Mouse (Mus musculus): ENCODE data around the gene Ppia. TPM values are rescaled to one million over a fixed set of nuclear protein-coding genes. Genes with fewer than 3 reads are reported as not detected.
A peak's percentile ranks its signal among the peaks of the same experiment; 100 is the strongest.

Gene Ppia
- polyA plus RNA-seq, 1 experiment from 2014 or later = 4,427 TPM

- Histone ChIP-seq H3K4me1 (replicated peaks; ENCODE audit: control insufficient read depth, insufficient read depth, low read length) (peaks cover 20% of the 10 kb centered on the region), H3K27me3 (ENCODE audit: control insufficient read depth, insufficient read depth, low read length) (no peaks in the 10 kb centered on the region), H3K9ac (peak within 1 kb of the TSS; percentile 95), H3K9me3 (ENCODE audit: control insufficient read depth, low read length) (no peaks in the 10 kb centered on the region), H3K4me2 (replicated peaks) (peak within 1 kb of the TSS; percentile 89), H3K36me3 (replicated peaks; ENCODE audit: control insufficient read depth, insufficient read depth) (peaks cover 11% of the 10 kb centered on the region), H3K4me3 (replicated peaks; ENCODE audit: low read length) (peak within 1 kb of the TSS; percentile 98), H3K27ac (peak within 1 kb of the TSS; percentile 92)
- 8% methylated on average over 46 of the region's 60 CpGs for WGBS
- DNase-seq (ENCODE audit: low spot score) = peak; percentile 91
- ATAC-seq (ENCODE audit: low FRiP score) = peak; percentile 98
Measured at GRCm38 (mm10) chr11:6388726-6389413, 26.4 kb upstream of the Ppia start, which contains the start of gene Zmiz2. Gene Zmiz2, plus strand, starts transcription at chr11:6389074.

GRCm38 (mm10) chr11:6389483-6389921, 25.7 kb upstream of the Ppia start:
- under 1% methylated on average over 24 of the region's 43 CpGs for WGBS
- Histone ChIP-seq H3K27me3 (ENCODE audit: control insufficient read depth, insufficient read depth, low read length) (no peaks in the 10 kb centered on the region), H3K9me3 (ENCODE audit: control insufficient read depth, low read length) (no peaks in the 10 kb centered on the region), H3K4me1 (replicated peaks; ENCODE audit: control insufficient read depth, insufficient read depth, low read length) (peaks cover 20% of the 10 kb centered on the region), H3K4me2 (replicated peaks) (peak overlapping the region; percentile 89), H3K9ac (peak overlapping the region; percentile 95), H3K36me3 (replicated peaks; ENCODE audit: control insufficient read depth, insufficient read depth) (peaks cover 15% of the 10 kb centered on the region), H3K4me3 (replicated peaks; ENCODE audit: low read length) (peak overlapping the region; percentile 98), H3K27ac (peak overlapping the region; percentile 92)
- ATAC-seq (ENCODE audit: low FRiP score) (peak; percentile 57), DNase-seq (ENCODE audit: low spot score) (no peak)

GRCm38 (mm10) chr11:6390376-6391053, 24.7 kb upstream of the Ppia start:
- no peak for ATAC-seq (ENCODE audit: low FRiP score)
- 80% methylated on average over 8 of the region's 8 CpGs for WGBS
- no peak overlapping the region for H3K27ac ChIP-seq

DNA sequence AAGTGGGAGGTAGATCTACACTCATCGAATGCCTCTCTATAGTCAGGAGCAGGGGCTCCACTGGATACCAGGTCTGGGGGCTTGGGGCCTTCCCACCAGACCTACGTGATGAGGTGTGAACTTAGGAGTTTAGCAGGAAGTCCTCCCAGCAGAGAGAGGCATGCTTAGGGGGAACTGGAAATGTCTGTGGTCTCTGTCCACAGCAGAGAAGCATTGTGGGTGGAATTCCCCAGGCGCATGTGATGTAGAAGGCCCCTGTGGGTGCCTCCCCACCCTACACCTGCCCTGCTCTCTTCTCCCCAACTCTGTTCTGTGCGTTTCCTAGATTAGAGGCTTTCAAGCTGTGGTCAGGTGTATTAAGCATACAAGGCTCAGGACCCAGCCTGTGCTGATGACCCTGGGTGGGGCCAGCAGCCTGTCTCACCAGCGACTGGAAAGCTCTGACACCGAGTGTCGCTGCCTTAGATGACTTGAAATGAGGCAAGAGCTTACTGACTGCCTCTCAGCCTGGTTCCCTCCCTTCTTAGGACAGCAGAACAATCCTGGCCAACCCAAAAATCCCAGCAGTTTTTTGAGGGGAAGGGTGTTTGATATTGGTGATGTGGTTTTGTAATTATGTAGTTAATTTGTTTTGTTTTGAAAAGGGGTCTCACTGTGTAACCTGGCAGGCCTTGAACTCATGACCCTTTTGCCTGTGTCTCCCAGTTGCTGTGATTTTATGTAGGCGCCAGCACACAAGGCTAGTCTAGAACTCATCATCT, 23.5 kb upstream of the Ppia start:
- Histone ChIP-seq H3K27me3 (ENCODE audit: control insufficient read depth, insufficient read depth, low read length) (no peaks in the 10 kb centered on the region), H3K4me3 (replicated peaks; ENCODE audit: low read length) (no peak overlapping the region), H3K27ac (no peak overlapping the region), H3K36me3 (replicated peaks; ENCODE audit: control insufficient read depth, insufficient read depth) (peaks cover 36% of the 10 kb centered on the region), H3K4me2 (replicated peaks) (no peak overlapping the region), H3K9ac (no peak overlapping the region), H3K4me1 (replicated peaks; ENCODE audit: control insufficient read depth, insufficient read depth, low read length) (peaks cover 20% of the 10 kb centered on the region), H3K9me3 (ENCODE audit: control insufficient read depth, low read length) (no peaks in the 10 kb centered on the region)
- DNase-seq (ENCODE audit: low spot score) = no peak
- 94% methylated on average over 8 of the region's 8 CpGs for WGBS
- ATAC-seq (ENCODE audit: low FRiP score) = no peak

More at GRCm38 (mm10) chr11:6390376-6391053, 24.7 kb upstream of the Ppia start:
- no peak for DNase-seq (ENCODE audit: low spot score)
- Histone ChIP-seq H3K4me3 (replicated peaks; ENCODE audit: low read length) (peak overlapping the region; percentile 98), H3K4me1 (replicated peaks; ENCODE audit: control insufficient read depth, insufficient read depth, low read length) (peaks cover 20% of the 10 kb centered on the region), H3K9ac (peak overlapping the region; percentile 95), H3K4me2 (replicated peaks) (peak overlapping the region; percentile 89), H3K36me3 (replicated peaks; ENCODE audit: control insufficient read depth, insufficient read depth) (peaks cover 24% of the 10 kb centered on the region), H3K27me3 (ENCODE audit: control insufficient read depth, insufficient read depth, low read length) (no peaks in the 10 kb centered on the region), H3K9me3 (ENCODE audit: control insufficient read depth, low read length) (no peaks in the 10 kb centered on the region)

DNA sequence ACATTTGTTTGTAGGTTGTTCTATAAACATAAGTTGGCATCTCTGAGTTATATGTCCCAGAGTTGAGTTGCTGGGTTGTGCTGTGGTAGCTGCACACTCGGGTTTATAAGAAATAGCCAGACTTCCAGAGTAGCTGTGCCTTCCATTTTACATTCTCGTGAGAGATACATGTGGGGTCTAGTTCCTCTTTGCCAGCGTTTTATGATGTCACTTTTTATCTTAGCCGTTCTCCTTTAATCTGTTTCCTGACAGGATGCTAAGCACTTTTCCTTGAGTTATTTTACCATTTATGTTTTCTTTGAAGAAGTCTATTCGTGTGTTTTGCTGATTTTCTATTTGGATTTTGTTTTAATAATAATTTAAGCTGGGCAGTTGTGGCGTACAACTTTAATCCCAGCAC, 22.4 kb upstream of the Ppia start:
- H3K4me1 ChIP-seq (replicated peaks; ENCODE audit: control insufficient read depth, insufficient read depth, low read length) = peaks cover 20% of the 10 kb centered on the region
- H3K36me3 ChIP-seq (replicated peaks; ENCODE audit: control insufficient read depth, insufficient read depth) = peaks cover 47% of the 10 kb centered on the region
- H3K27me3 ChIP-seq (ENCODE audit: control insufficient read depth, insufficient read depth, low read length) = no peaks in the 10 kb centered on the region
- no peaks in the 10 kb centered on the region for H3K9me3 ChIP-seq (ENCODE audit: control insufficient read depth, low read length)
- H3K9ac ChIP-seq = no peak overlapping the region
- no peak overlapping the region for H3K27ac ChIP-seq
- no peak for ATAC-seq (ENCODE audit: low FRiP score)
- H3K4me2 ChIP-seq (replicated peaks) = no peak overlapping the region
- DNase-seq (ENCODE audit: low spot score) = no peak
- 91% methylated on average over 6 of the region's 6 CpGs for WGBS
- H3K4me3 ChIP-seq (replicated peaks; ENCODE audit: low read length) = no peak overlapping the region

- H3K27ac ChIP-seq = no peak overlapping the region
- H3K9ac ChIP-seq = 0 out of 2 replicates have a peak overlapping the region, but pooled peaks have one; percentile 16
- H3K4me2 ChIP-seq (replicated peaks) = no peak overlapping the region
- no peak for ATAC-seq (ENCODE audit: low FRiP score)
- H3K9me3 ChIP-seq (ENCODE audit: control insufficient read depth, low read length) = no peaks in the 10 kb centered on the region
- no peak for DNase-seq (ENCODE audit: low spot score)
- H3K36me3 ChIP-seq (replicated peaks; ENCODE audit: control insufficient read depth, insufficient read depth) = peaks cover 58% of the 10 kb centered on the region
- peaks cover 20% of the 10 kb centered on the region for H3K4me1 ChIP-seq (replicated peaks; ENCODE audit: control insufficient read depth, insufficient read depth, low read length)
- H3K27me3 ChIP-seq (ENCODE audit: control insufficient read depth, insufficient read depth, low read length) = no peaks in the 10 kb centered on the region
- H3K4me3 ChIP-seq (replicated peaks; ENCODE audit: low read length) = no peak overlapping the region
- WGBS = 84% methylated on average over 1 of the region's 1 CpGs
Measured at GRCm38 (mm10) chr11:6393866-6394265, 21.4 kb upstream of the Ppia start.

DNA sequence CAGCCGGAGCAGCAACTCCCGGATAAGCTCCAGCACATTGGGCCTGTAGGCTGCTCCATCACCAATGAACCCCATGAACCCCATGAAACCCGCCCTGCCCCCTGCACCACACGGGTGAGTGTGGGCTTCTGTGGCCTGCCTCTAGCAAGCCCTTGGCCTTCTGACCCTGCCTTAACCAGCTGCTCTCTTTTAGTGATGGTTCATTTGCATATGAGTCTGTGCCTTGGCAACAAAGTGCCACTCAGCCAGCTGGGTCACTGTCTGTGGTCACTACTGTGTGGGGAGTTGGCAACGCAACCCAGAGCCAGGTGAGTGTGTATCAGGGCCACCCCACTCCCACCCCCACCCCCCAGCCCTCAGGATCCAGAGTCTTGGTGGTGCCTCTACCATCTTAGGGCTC, 19.7 kb upstream of the Ppia start:
- DNase-seq (ENCODE audit: low spot score) = no peak
- H3K36me3 ChIP-seq (replicated peaks; ENCODE audit: control insufficient read depth, insufficient read depth) = peaks cover 75% of the 10 kb centered on the region
- ATAC-seq (ENCODE audit: low FRiP score) = no peak; the same call in 1 of the 2 replicates

GRCm38 (mm10) chr11:6398141-6398540, 17.1 kb upstream of the Ppia start:
- ATAC-seq (ENCODE audit: low FRiP score) = no peak
- Histone ChIP-seq H3K36me3 (replicated peaks; ENCODE audit: control insufficient read depth, insufficient read depth) (peaks cover 89% of the 10 kb centered on the region), H3K9me3 (ENCODE audit: control insufficient read depth, low read length) (no peaks in the 10 kb centered on the region), H3K4me2 (replicated peaks) (no peak overlapping the region), H3K4me1 (replicated peaks; ENCODE audit: control insufficient read depth, insufficient read depth, low read length) (no peaks in the 10 kb centered on the region), H3K27me3 (ENCODE audit: control insufficient read depth, insufficient read depth, low read length) (no peaks in the 10 kb centered on the region), H3K9ac (no peak overlapping the region), H3K4me3 (replicated peaks; ENCODE audit: low read length) (no peak overlapping the region), H3K27ac (no peak overlapping the region)
- DNase-seq (ENCODE audit: low spot score) = no peak
- WGBS = 92% methylated on average over 10 of the region's 10 CpGs

More for the DNA sequence above, 19.7 kb upstream of the Ppia start:
- Histone ChIP-seq H3K9me3 (ENCODE audit: control insufficient read depth, low read length) (no peaks in the 10 kb centered on the region), H3K27ac (no peak overlapping the region), H3K27me3 (ENCODE audit: control insufficient read depth, insufficient read depth, low read length) (no peaks in the 10 kb centered on the region), H3K4me1 (replicated peaks; ENCODE audit: control insufficient read depth, insufficient read depth, low read length) (peaks cover 14% of the 10 kb centered on the region), H3K9ac (no peak overlapping the region), H3K4me3 (replicated peaks; ENCODE audit: low read length) (no peak overlapping the region), H3K4me2 (replicated peaks) (no peak overlapping the region)
- 64% methylated on average over 5 of the region's 5 CpGs for WGBS

All from hindbrain, embryonic 14.5 days (tissue).